Mouse (Mus musculus): Measurements from ENCODE around the gene Nos1ap. TPM values are rescaled to one million over a fixed set of nuclear protein-coding genes. Genes with fewer than 3 reads are reported as not detected.

The Nos1ap gene
- polyA plus RNA-seq, 1 experiment, result 79.8 TPM

DNA sequence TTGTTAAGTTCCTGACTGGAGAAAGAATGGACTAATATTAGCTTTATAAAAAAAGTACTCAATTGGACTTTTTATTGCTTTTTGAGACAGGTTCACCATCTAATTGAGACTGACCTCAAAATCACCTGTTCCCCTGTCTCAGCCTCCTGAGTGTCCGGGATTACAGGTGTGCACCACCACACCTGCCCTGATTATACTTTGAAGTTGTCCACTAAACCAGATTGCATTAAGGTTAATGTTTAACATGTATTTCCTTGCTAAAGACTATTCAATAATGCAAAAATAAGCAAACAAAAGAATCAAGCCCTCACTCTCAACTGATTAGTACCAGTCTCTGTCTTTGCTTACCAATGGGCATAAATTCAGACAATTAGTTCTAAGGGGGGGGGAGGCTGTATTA, 74.2 kb downstream of the Nos1ap start:
- no peaks in the 10 kb centered on the region for H3K36me3 ChIP-seq (ENCODE audit: control insufficient read depth, insufficient read depth, low read length)
- no peaks in the 10 kb centered on the region; the same call in 1 of the 2 replicates for H3K4me1 ChIP-seq (ENCODE audit: control insufficient read depth, insufficient read depth, insufficient read length, low read length)
- H3K27ac ChIP-seq (ENCODE audit: insufficient read depth, low read depth, low read length), result no peak overlapping the region
- TF ChIP-seq POLR2A (IDR thresholded peaks at IDR 0.05; ENCODE audit: low read depth, low read length), result no peak
- no peak for TF ChIP-seq CTCF (IDR thresholded peaks at IDR 0.05; ENCODE audit: extremely low read depth, insufficient read length, insufficient replicate concordance, low read depth, low read length)
- WGBS, result 20% methylated on average over 1 of the region's 1 CpGs
- H3K4me3 ChIP-seq (ENCODE audit: low read depth, low read length), result no peak overlapping the region
- no peaks in the 10 kb centered on the region for H3K27me3 ChIP-seq (ENCODE audit: control insufficient read depth, insufficient read depth, low read length)

GRCm38 (mm10) chr1:170514226-170514625, 75.4 kb downstream of the Nos1ap start:
- TF ChIP-seq POLR2A (IDR thresholded peaks at IDR 0.05; ENCODE audit: low read depth, low read length) (no peak), CTCF (IDR thresholded peaks at IDR 0.05; ENCODE audit: extremely low read depth, insufficient read length, insufficient replicate concordance, low read depth, low read length) (no peak)
- 93% methylated on average over 12 of the region's 12 CpGs for WGBS
- no peak overlapping the region for H3K4me3 ChIP-seq (ENCODE audit: low read depth, low read length)
- no peak overlapping the region for H3K27ac ChIP-seq (ENCODE audit: insufficient read depth, low read depth, low read length)
- H3K4me1 ChIP-seq (ENCODE audit: control insufficient read depth, insufficient read depth, insufficient read length, low read length), result no peaks in the 10 kb centered on the region; the same call in 1 of the 2 replicates
- no peaks in the 10 kb centered on the region for H3K27me3 ChIP-seq (ENCODE audit: control insufficient read depth, insufficient read depth, low read length)
- no peaks in the 10 kb centered on the region for H3K36me3 ChIP-seq (ENCODE audit: control insufficient read depth, insufficient read depth, low read length)

GRCm38 (mm10) chr1:170512429-170513097, 77.1 kb downstream of the Nos1ap start:
- Histone ChIP-seq H3K4me1 (ENCODE audit: control insufficient read depth, insufficient read depth, insufficient read length, low read length) (no peaks in the 10 kb centered on the region; the same call in 1 of the 2 replicates), H3K36me3 (ENCODE audit: control insufficient read depth, insufficient read depth, low read length) (no peaks in the 10 kb centered on the region), H3K27ac (ENCODE audit: insufficient read depth, low read depth, low read length) (no peak overlapping the region), H3K27me3 (ENCODE audit: control insufficient read depth, insufficient read depth, low read length) (no peaks in the 10 kb centered on the region), H3K4me3 (ENCODE audit: low read depth, low read length) (no peak overlapping the region)
- TF ChIP-seq POLR2A (IDR thresholded peaks at IDR 0.05; ENCODE audit: low read depth, low read length) (no peak), CTCF (IDR thresholded peaks at IDR 0.05; ENCODE audit: extremely low read depth, insufficient read length, insufficient replicate concordance, low read depth, low read length) (no peak)
- WGBS, result 94% methylated on average over 3 of the region's 3 CpGs

DNA sequence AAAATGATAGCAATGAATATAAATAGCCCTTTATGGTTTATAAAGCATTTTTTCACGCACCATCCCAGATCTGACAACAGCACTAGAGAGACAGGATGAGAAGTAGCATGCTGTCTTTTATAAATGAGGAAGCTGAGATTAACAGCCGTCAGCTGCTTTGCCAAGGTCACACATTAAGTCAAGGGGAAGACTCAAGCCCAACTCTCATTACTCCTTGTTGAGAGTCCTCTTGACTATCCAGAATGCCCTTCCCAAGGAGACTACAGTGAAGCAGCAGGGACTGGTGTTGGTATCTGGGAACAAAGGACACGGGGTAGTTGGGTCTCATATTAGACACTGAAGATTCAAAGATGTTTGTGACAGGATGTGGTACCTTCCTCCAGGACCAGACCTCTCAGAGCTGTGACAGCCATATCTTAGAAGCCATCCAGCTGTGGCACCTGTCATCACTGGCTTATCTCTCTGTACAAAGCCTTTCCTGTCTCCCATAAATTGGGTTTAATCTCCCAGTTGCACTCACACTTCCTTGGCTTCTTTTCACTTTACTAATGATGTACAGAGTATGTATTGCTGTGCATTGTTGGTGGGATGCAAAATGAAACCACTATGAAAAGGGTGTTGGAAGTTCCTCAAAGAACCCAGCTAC, 78.9 kb downstream of the Nos1ap start:
- WGBS, result 58% methylated on average over 3 of the region's 3 CpGs
- TF ChIP-seq CTCF (IDR thresholded peaks at IDR 0.05; ENCODE audit: extremely low read depth, insufficient read length, insufficient replicate concordance, low read depth, low read length) (no peak), POLR2A (IDR thresholded peaks at IDR 0.05; ENCODE audit: low read depth, low read length) (no peak)
- no peaks in the 10 kb centered on the region for H3K27me3 ChIP-seq (ENCODE audit: control insufficient read depth, insufficient read depth, low read length)

DNA sequence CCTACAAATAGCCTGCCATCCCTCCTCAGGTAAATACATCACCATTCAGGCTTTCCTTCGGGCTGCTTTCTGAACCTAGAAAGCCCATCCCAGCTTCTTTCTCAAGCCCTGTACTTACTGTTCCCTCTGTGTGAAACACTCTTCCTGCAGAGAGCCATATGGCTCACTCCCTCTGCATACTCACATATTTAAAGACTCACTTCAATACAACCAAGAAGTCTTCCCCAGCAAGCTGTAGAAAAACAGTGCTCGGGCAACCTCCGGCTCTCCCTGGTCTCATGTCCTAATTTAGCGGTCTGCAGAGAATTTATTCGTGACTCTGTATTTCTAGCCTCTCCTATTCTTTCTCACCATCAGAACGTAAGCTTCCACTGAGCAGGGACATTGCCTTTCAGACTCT, 83.4 kb downstream of the Nos1ap start:
- Histone ChIP-seq H3K4me3 (ENCODE audit: low read depth, low read length) (no peak overlapping the region), H3K4me1 (ENCODE audit: control insufficient read depth, insufficient read depth, insufficient read length, low read length) (0 out of 2 replicates have a peak, but pooled peaks cover 2% of the 10 kb centered on the region), H3K36me3 (ENCODE audit: control insufficient read depth, insufficient read depth, low read length) (no peaks in the 10 kb centered on the region), H3K27me3 (ENCODE audit: control insufficient read depth, insufficient read depth, low read length) (no peaks in the 10 kb centered on the region), H3K27ac (ENCODE audit: insufficient read depth, low read depth, low read length) (no peak overlapping the region)
- TF ChIP-seq CTCF (IDR thresholded peaks at IDR 0.05; ENCODE audit: extremely low read depth, insufficient read length, insufficient replicate concordance, low read depth, low read length) (no peak), POLR2A (IDR thresholded peaks at IDR 0.05; ENCODE audit: low read depth, low read length) (no peak)
- 83% methylated on average over 6 of the region's 6 CpGs for WGBS

More for the DNA sequence above, 78.9 kb downstream of the Nos1ap start:
- no peak overlapping the region for H3K27ac ChIP-seq (ENCODE audit: insufficient read depth, low read depth, low read length)
- H3K4me1 ChIP-seq (ENCODE audit: control insufficient read depth, insufficient read depth, insufficient read length, low read length), result no peaks in the 10 kb centered on the region; the same call in 1 of the 2 replicates
- H3K36me3 ChIP-seq (ENCODE audit: control insufficient read depth, insufficient read depth, low read length), result no peaks in the 10 kb centered on the region
- no peak overlapping the region for H3K4me3 ChIP-seq (ENCODE audit: low read depth, low read length)

DNA sequence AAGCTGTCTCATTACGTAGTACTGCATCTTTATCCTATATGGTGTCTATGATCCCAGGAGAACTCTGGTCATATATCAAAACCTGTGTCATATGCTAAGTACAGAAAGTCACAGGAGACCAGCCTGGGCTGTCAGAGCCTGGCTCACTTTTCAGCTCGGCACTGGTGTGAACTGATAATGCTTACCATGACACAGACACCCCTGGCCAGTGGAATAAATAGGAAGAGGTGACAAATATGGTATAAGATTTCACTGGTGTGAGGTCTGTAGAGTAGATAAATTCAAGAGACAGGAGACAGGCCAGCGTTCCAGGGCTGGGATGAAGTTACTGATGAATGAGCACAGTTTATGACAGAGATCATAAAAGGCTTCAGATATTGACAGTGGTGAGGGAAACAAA, 84.6 kb downstream of the Nos1ap start:
- H3K27me3 ChIP-seq (ENCODE audit: control insufficient read depth, insufficient read depth, low read length), result no peaks in the 10 kb centered on the region
- 76% methylated on average over 3 of the region's 3 CpGs for WGBS
- TF ChIP-seq POLR2A (IDR thresholded peaks at IDR 0.05; ENCODE audit: low read depth, low read length) (no peak), CTCF (IDR thresholded peaks at IDR 0.05; ENCODE audit: extremely low read depth, insufficient read length, insufficient replicate concordance, low read depth, low read length) (no peak)

GRCm38 (mm10) chr1:170504378-170504777, 85.3 kb downstream of the Nos1ap start:
- Histone ChIP-seq H3K27me3 (ENCODE audit: control insufficient read depth, insufficient read depth, low read length) (no peaks in the 10 kb centered on the region), H3K27ac (ENCODE audit: insufficient read depth, low read depth, low read length) (no peak overlapping the region), H3K4me1 (ENCODE audit: control insufficient read depth, insufficient read depth, insufficient read length, low read length) (0 out of 2 replicates have a peak, but pooled peaks cover 2% of the 10 kb centered on the region), H3K4me3 (ENCODE audit: low read depth, low read length) (no peak overlapping the region), H3K36me3 (ENCODE audit: control insufficient read depth, insufficient read depth, low read length) (no peaks in the 10 kb centered on the region)
- TF ChIP-seq POLR2A (IDR thresholded peaks at IDR 0.05; ENCODE audit: low read depth, low read length) (no peak), CTCF (IDR thresholded peaks at IDR 0.05; ENCODE audit: extremely low read depth, insufficient read length, insufficient replicate concordance, low read depth, low read length) (no peak)
- WGBS, result 70% methylated on average over 4 of the region's 4 CpGs

More for the DNA sequence above, 84.6 kb downstream of the Nos1ap start:
- 0 out of 2 replicates have a peak, but pooled peaks cover 2% of the 10 kb centered on the region for H3K4me1 ChIP-seq (ENCODE audit: control insufficient read depth, insufficient read depth, insufficient read length, low read length)
- H3K36me3 ChIP-seq (ENCODE audit: control insufficient read depth, insufficient read depth, low read length), result no peaks in the 10 kb centered on the region
- no peak overlapping the region for H3K27ac ChIP-seq (ENCODE audit: insufficient read depth, low read depth, low read length)
- H3K4me3 ChIP-seq (ENCODE audit: low read depth, low read length), result no peak overlapping the region
